Comparison of ENCODE assay signal across 8 mouse cellular contexts in genomic region chr11:85843347-85843692, GRCm38 (mm10). TPM values are rescaled to one million over a fixed set of nuclear protein-coding genes. Genes with fewer than 3 reads are reported as not detected.
A peak's percentile ranks its signal among the peaks of the same experiment; 100 is the strongest.
DNase-seq lines count a peak whose midpoint lies in the region; ATAC-seq and TF ChIP-seq lines count a peak whose summit lies in the region.

No protein-coding gene starts in this region.

- peak overlapping the region; percentile 100 for H3K9ac ChIP-seq in embryonic facial prominence, embryonic 13.5 days
- peak overlapping the region; percentile 66; the same call in 1 of the 2 replicates for H3K9ac ChIP-seq in heart, embryonic 12.5 days
- H3K9ac ChIP-seq in kidney, embryonic 16.5 days (replicated peaks; ENCODE audit: low read length), result peak overlapping the region; percentile 76

- TF ChIP-seq CTCF in small intestine, adult 2 months (IDR thresholded peaks at IDR 0.05; ENCODE audit: extremely low read depth, insufficient read length, insufficient replicate concordance, low read depth, low read length), result peak; percentile 73; the same call in 1 of the 2 replicates

- H3K36me3 ChIP-seq in embryonic facial prominence, embryonic 13.5 days, result peaks cover 27% of the 10 kb centered on the region
- no peaks in the 10 kb centered on the region for H3K36me3 ChIP-seq in heart, embryonic 12.5 days
- no peaks in the 10 kb centered on the region for H3K36me3 ChIP-seq in kidney, embryonic 16.5 days (ENCODE audit: insufficient read depth, low read length)
- H3K36me3 ChIP-seq in small intestine, adult 2 months (ENCODE audit: control insufficient read depth, insufficient read depth, low read length), result no peaks in the 10 kb centered on the region

- 2% methylated on average over 18 of the region's 18 CpGs for WGBS in embryonic facial prominence, embryonic 13.5 days
- WGBS in heart, embryonic 12.5 days, result 0% methylated on average over 18 of the region's 18 CpGs
- under 1% methylated on average over 18 of the region's 18 CpGs for WGBS in kidney, embryonic 16.5 days
- 1% methylated on average over 18 of the region's 18 CpGs for WGBS in small intestine, adult 2 months

- peak overlapping the region; percentile 88 for H3K4me3 ChIP-seq in embryonic facial prominence, embryonic 13.5 days
- H3K4me3 ChIP-seq in heart, embryonic 12.5 days, result peak overlapping the region; percentile 59
- H3K4me3 ChIP-seq in kidney, embryonic 16.5 days (ENCODE audit: low read length), result peak overlapping the region; percentile 63
- peak overlapping the region; percentile 72 for H3K4me3 ChIP-seq in small intestine, adult 2 months (ENCODE audit: low read depth, low read length)

- H3K9me3 ChIP-seq in embryonic facial prominence, embryonic 13.5 days, result no peaks in the 10 kb centered on the region
- H3K9me3 ChIP-seq in heart, embryonic 12.5 days (replicated peaks), result no peaks in the 10 kb centered on the region
- no peaks in the 10 kb centered on the region for H3K9me3 ChIP-seq in kidney, embryonic 16.5 days (ENCODE audit: low read length)

- H3K27ac ChIP-seq in embryonic facial prominence, embryonic 13.5 days, result peak overlapping the region; percentile 99
- no peak overlapping the region for H3K27ac ChIP-seq in heart, embryonic 12.5 days (ENCODE audit: poor library complexity, severe bottlenecking)
- H3K27ac ChIP-seq in kidney, embryonic 16.5 days (ENCODE audit: low read length), result peak overlapping the region; percentile 75
- H3K27ac ChIP-seq in small intestine, adult 2 months (ENCODE audit: insufficient read depth, low read depth, low read length), result peak overlapping the region; percentile 46; the same call in 1 of the 2 replicates

- peaks cover 31% of the 10 kb centered on the region for H3K27me3 ChIP-seq in embryonic facial prominence, embryonic 13.5 days
- H3K27me3 ChIP-seq in heart, embryonic 12.5 days (replicated peaks), result peaks cover 68% of the 10 kb centered on the region
- H3K27me3 ChIP-seq in kidney, embryonic 16.5 days (ENCODE audit: insufficient read depth, low read length), result peaks cover 33% of the 10 kb centered on the region
- peaks cover 56% of the 10 kb centered on the region for H3K27me3 ChIP-seq in small intestine, adult 2 months (ENCODE audit: control insufficient read depth, insufficient read depth, low read length)

- TF ChIP-seq POLR2A in small intestine, adult 2 months (IDR thresholded peaks at IDR 0.05; ENCODE audit: low read depth, low read length), result no peak

- peak overlapping the region; percentile 86 for H3K4me2 ChIP-seq in embryonic facial prominence, embryonic 13.5 days
- H3K4me2 ChIP-seq in heart, embryonic 12.5 days, result peak overlapping the region; percentile 93
- H3K4me2 ChIP-seq in kidney, embryonic 16.5 days (replicated peaks; ENCODE audit: low read depth, low read length), result peak overlapping the region; percentile 79

- DNase-seq in 416B (ENCODE audit: low read depth) (peak; percentile 88), MN1 (ENCODE audit: low spot score) (peak; percentile 90)
- peak; percentile 90 to 92 for DNase-seq in lung, postnatal 4 days
- no peak for DNase-seq in frontal cortex, adult 2 months (ENCODE audit: extremely low spot score in 1 of 2, low spot score in 1 of 2)

- peaks cover 62% of the 10 kb centered on the region for H3K4me1 ChIP-seq in embryonic facial prominence, embryonic 13.5 days
- H3K4me1 ChIP-seq in heart, embryonic 12.5 days (replicated peaks), result peaks cover 38% of the 10 kb centered on the region
- H3K4me1 ChIP-seq in kidney, embryonic 16.5 days (ENCODE audit: insufficient read depth, low read length), result peaks cover 59% of the 10 kb centered on the region
- H3K4me1 ChIP-seq in small intestine, adult 2 months (ENCODE audit: control insufficient read depth, insufficient read depth, insufficient read length, low read length), result peaks cover 16% of the 10 kb centered on the region

- peak; percentile 56 for ATAC-seq in embryonic facial prominence, embryonic 13.5 days (ENCODE audit: insufficient number of reproducible peaks, insufficient read depth, low FRiP score, low TSS enrichment, low read depth)
- peak; percentile 13; the same call in 1 of the 2 replicates for ATAC-seq in heart, embryonic 12.5 days (ENCODE audit: insufficient number of reproducible peaks, low FRiP score)
- peak; percentile 35 for ATAC-seq in kidney, embryonic 16.5 days (ENCODE audit: low FRiP score, low TSS enrichment)

RNA-seq across cellular contexts. Expression of gene Gm11444, which starts 6.8 kb away (rescaled TPM):
- not detected in 2 replicates for polyA plus RNA-seq in embryonic facial prominence, embryonic 13.5 days (2015; fragmentation: Nextera tagmentation; extraction: Ambion mirVana)
- polyA plus RNA-seq in heart, embryonic 12.5 days (2016; fragmentation: Nextera tagmentation; extraction: Ambion mirVana), result not detected in 2 replicates
- not detected in 2 replicates for polyA plus RNA-seq in kidney, embryonic 16.5 days (2015; fragmentation: Nextera tagmentation; extraction: Ambion mirVana)
- polyA plus RNA-seq in small intestine, adult 2 months (2012; rRNA removed), result not detected in 2 replicates
- not detected in 2 replicates for polyA plus RNA-seq in frontal cortex, adult 2 months (2012; rRNA removed)

RNA-seq across cellular contexts. Expression of gene Tbx2, which starts 11.0 kb away (rescaled TPM):
- polyA plus RNA-seq in embryonic facial prominence, embryonic 13.5 days (2015; fragmentation: Nextera tagmentation; extraction: Ambion mirVana), result 14.2 and 14.5 TPM in 2 replicates
- 3.2 TPM in 2 replicates for polyA plus RNA-seq in heart, embryonic 12.5 days (2016; fragmentation: Nextera tagmentation; extraction: Ambion mirVana)
- 10.3 TPM in 2 replicates for polyA plus RNA-seq in kidney, embryonic 16.5 days (2015; fragmentation: Nextera tagmentation; extraction: Ambion mirVana)
- polyA plus RNA-seq in small intestine, adult 2 months (2012; rRNA removed), result 10.2 and 19.7 TPM in 2 replicates
- polyA plus RNA-seq in frontal cortex, adult 2 months (2012; rRNA removed), result 3.0 and 4.2 TPM in 2 replicates

RNA-seq across cellular contexts. Expression of gene Tbx4, which starts 42.9 kb away (rescaled TPM):
- 3.0 and 3.1 TPM in 2 replicates for polyA plus RNA-seq in embryonic facial prominence, embryonic 13.5 days (2015; fragmentation: Nextera tagmentation; extraction: Ambion mirVana)
- polyA plus RNA-seq in heart, embryonic 12.5 days (2016; fragmentation: Nextera tagmentation; extraction: Ambion mirVana), result 0.49 and 0.94 TPM in 2 replicates
- polyA plus RNA-seq in kidney, embryonic 16.5 days (2015; fragmentation: Nextera tagmentation; extraction: Ambion mirVana), result 0.24 and 1.7 TPM in 2 replicates
- polyA plus RNA-seq in small intestine, adult 2 months (2012; rRNA removed), result 0.23 and 0.34 TPM in 2 replicates
- 0.30 and 0.48 TPM in 2 replicates for polyA plus RNA-seq in frontal cortex, adult 2 months (2012; rRNA removed)

Comparison
In these comparisons a context has a peak if more than half of its experiments do, and no peak if none do; other contexts are left out.
1. DNase-seq: peak in 416B (single experiment), MN1 (single experiment) and lung, postnatal 4 days (2 of 2); none in frontal cortex, adult 2 months (0 of 2).
2. Peak in every context shown above with its lines, with median percentiles within 50 percentile points of each other: ATAC-seq, H3K4me2 ChIP-seq, H3K4me3 ChIP-seq and H3K9ac ChIP-seq.